Mouse (Mus musculus): ENCODE results near the gene Bhlha9.

Bhlha9 gene

DNA sequence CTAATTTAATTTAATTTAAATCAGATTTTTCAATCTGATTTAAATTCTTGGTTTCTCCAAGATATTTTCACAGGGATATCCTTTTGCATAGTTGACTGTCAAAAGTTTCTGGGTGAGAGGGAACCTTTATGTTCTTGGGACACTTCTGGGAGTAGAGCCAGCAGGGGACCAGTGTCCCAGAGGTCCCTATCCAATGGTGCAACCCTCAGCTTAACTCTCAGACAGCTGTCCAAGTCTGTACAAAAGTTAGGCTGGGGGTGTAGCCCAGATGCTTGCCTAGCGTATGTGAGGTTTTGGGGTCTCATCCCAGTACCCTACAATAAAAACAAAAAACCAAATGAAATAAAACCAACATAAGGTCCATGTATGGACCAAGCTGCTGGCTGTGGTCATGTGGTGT is 35.8 kb downstream of the Bhlha9 start:
- POLR2A ChIA-PET: interaction anchor here in 1 of 4 experiments (0.6 to 0.7 kb wide), 2 partner anchors 17 to 143 kb away, joined by 3 read pairs; no protein-coding TSS in a partner anchor
- CTCF ChIA-PET: interaction anchor here in 1 of 4 experiments (0.8 kb wide), 1 partner anchor 31 kb away, joined by 3 read pairs; no protein-coding TSS in a partner anchor

GRCm38 (mm10) chr11:76708881-76709280 is 36.6 kb downstream of the Bhlha9 start:
- ChIA-PET CTCF (no interaction called here), POLR2A (interaction anchor here in 1 of 4 experiments (0.7 kb wide), 1 partner anchor 16 kb away, joined by 3 read pairs; no protein-coding TSS in a partner anchor)

- CTCF ChIA-PET: interaction anchor here in 1 of 4 experiments (0.6 to 1.2 kb wide), 3 partner anchors 80 to 184 kb away, joined by 3 to 5 read pairs (median 3); no protein-coding TSS in a partner anchor
Observed at GRCm38 (mm10) chr11:76709625-76710452, 37.6 kb downstream of the Bhlha9 start.

DNA sequence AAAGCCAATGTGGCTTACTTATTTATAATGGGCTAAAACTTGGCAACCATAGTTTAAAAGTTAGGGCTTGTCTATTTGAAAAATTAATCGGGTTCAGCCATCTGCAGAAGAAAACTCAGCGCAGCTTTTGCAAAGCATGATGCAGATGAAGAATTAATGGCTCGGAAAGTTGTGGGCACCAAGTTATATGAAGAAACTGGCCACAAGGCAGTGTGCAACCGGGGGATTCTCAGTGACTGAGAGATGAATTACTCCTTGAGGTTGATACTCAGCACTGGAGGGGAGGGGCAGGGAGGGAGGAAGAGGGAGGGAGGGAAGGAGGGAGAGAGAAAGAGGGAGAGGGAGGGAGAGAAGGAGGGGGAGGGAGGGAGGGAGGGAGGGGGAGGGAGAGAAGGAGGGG is 44.7 kb downstream of the Bhlha9 start:
- CTCF ChIA-PET: interaction anchor here in 2 of 4 experiments (0.5 to 1.0 kb wide), 3 partner anchors 22 to 210 kb away, joined by 3 to 4 read pairs (median 3); partner anchors contain the start of gene Gosr1 (in 1 of the 2)
- POLR2A ChIA-PET: interaction anchor here in 1 of 4 experiments (1.3 kb wide), 1 partner anchor 12 kb away, joined by 3 read pairs; no protein-coding TSS in a partner anchor

More at GRCm38 (mm10) chr11:76709625-76710452, 37.6 kb downstream of the Bhlha9 start:
- POLR2A ChIA-PET: interaction anchor here in 3 of 4 experiments (0.8 to 1.0 kb wide), 3 partner anchors 9 to 96 kb away, joined by 3 to 5 read pairs (median 3); no protein-coding TSS in a partner anchor
